Mouse (Mus musculus): ENCODE measurements around the gene Lhfpl4. TPM values are rescaled to one million over a fixed set of nuclear protein-coding genes. Genes with fewer than 3 reads are reported as not detected.

The Lhfpl4 gene
- polyA plus RNA-seq, 1 experiment from 2014 or later, result 0.80 TPM

GRCm38 (mm10) chr6:113178286-113179194 is 16.6 kb downstream of the Lhfpl4 start:
- no peak for TF ChIP-seq CTCF (IDR thresholded peaks at IDR 0.05; ENCODE audit: low read depth)
- Histone ChIP-seq H3K9ac (no peak overlapping the region), H3K4me1 (ENCODE audit: insufficient read depth) (no peaks in the 10 kb centered on the region), H3K9me3 (ENCODE audit: low read depth, low read length) (no peaks in the 10 kb centered on the region), H3K4me2 (no peak overlapping the region), H3K36me3 (ENCODE audit: insufficient read depth) (no peaks in the 10 kb centered on the region), H3K27ac (ENCODE audit: low read depth) (no peak overlapping the region), H3K27me3 (ENCODE audit: insufficient read depth, low read length) (no peaks in the 10 kb centered on the region), H3K4me3 (ENCODE audit: low read depth, low read length) (no peak overlapping the region)
- no peak for DNase-seq
- WGBS, result 26% methylated on average over 14 of the region's 14 CpGs
- no peak for ATAC-seq (ENCODE audit: insufficient read depth)

GRCm38 (mm10) chr6:113176613-113177012 is 18.6 kb downstream of the Lhfpl4 start:
- H3K4me3 ChIP-seq (ENCODE audit: low read depth, low read length), result no peak overlapping the region
- ATAC-seq (ENCODE audit: insufficient read depth) (no peak), DNase-seq (no peak)
- no peak overlapping the region for H3K9ac ChIP-seq
- no peaks in the 10 kb centered on the region for H3K9me3 ChIP-seq (ENCODE audit: low read depth, low read length)
- no peaks in the 10 kb centered on the region for H3K27me3 ChIP-seq (ENCODE audit: insufficient read depth, low read length)
- 80% methylated on average over 8 of the region's 8 CpGs for WGBS
- no peaks in the 10 kb centered on the region for H3K36me3 ChIP-seq (ENCODE audit: insufficient read depth)
- no peak overlapping the region for H3K27ac ChIP-seq (ENCODE audit: low read depth)
- H3K4me2 ChIP-seq, result no peak overlapping the region
- no peak for TF ChIP-seq CTCF (IDR thresholded peaks at IDR 0.05; ENCODE audit: low read depth)
- H3K4me1 ChIP-seq (ENCODE audit: insufficient read depth), result no peaks in the 10 kb centered on the region

GRCm38 (mm10) chr6:113175469-113175868 is 19.7 kb downstream of the Lhfpl4 start:
- Histone ChIP-seq H3K9ac (no peak overlapping the region), H3K27ac (ENCODE audit: low read depth) (no peak overlapping the region), H3K36me3 (ENCODE audit: insufficient read depth) (no peaks in the 10 kb centered on the region), H3K4me1 (ENCODE audit: insufficient read depth) (no peaks in the 10 kb centered on the region), H3K4me3 (ENCODE audit: low read depth, low read length) (no peak overlapping the region), H3K27me3 (ENCODE audit: insufficient read depth, low read length) (no peaks in the 10 kb centered on the region), H3K9me3 (ENCODE audit: low read depth, low read length) (no peaks in the 10 kb centered on the region), H3K4me2 (no peak overlapping the region)
- no peak for DNase-seq
- 81% methylated on average over 3 of the region's 3 CpGs for WGBS
- ATAC-seq (ENCODE audit: insufficient read depth), result no peak
- no peak for TF ChIP-seq CTCF (IDR thresholded peaks at IDR 0.05; ENCODE audit: low read depth)

GRCm38 (mm10) chr6:113172568-113172967 is 22.6 kb downstream of the Lhfpl4 start:
- Histone ChIP-seq H3K4me3 (ENCODE audit: low read depth, low read length) (no peak overlapping the region), H3K4me1 (ENCODE audit: insufficient read depth) (no peaks in the 10 kb centered on the region), H3K36me3 (ENCODE audit: insufficient read depth) (no peaks in the 10 kb centered on the region), H3K9me3 (ENCODE audit: low read depth, low read length) (no peaks in the 10 kb centered on the region), H3K27ac (ENCODE audit: low read depth) (no peak overlapping the region), H3K4me2 (no peak overlapping the region), H3K9ac (no peak overlapping the region), H3K27me3 (ENCODE audit: insufficient read depth, low read length) (no peaks in the 10 kb centered on the region)
- DNase-seq, result peak; percentile 71
- WGBS, result 55% methylated on average over 1 of the region's 1 CpGs
- peak; percentile 80 for TF ChIP-seq CTCF (IDR thresholded peaks at IDR 0.05; ENCODE audit: low read depth)
- no peak for ATAC-seq (ENCODE audit: insufficient read depth)

GRCm38 (mm10) chr6:113172011-113172410 is 23.2 kb downstream of the Lhfpl4 start:
- Histone ChIP-seq H3K4me3 (ENCODE audit: low read depth, low read length) (no peak overlapping the region), H3K27me3 (ENCODE audit: insufficient read depth, low read length) (no peaks in the 10 kb centered on the region), H3K4me2 (no peak overlapping the region), H3K4me1 (ENCODE audit: insufficient read depth) (no peaks in the 10 kb centered on the region), H3K9ac (no peak overlapping the region), H3K27ac (ENCODE audit: low read depth) (no peak overlapping the region), H3K9me3 (ENCODE audit: low read depth, low read length) (no peaks in the 10 kb centered on the region), H3K36me3 (ENCODE audit: insufficient read depth) (no peaks in the 10 kb centered on the region)
- DNase-seq, result no peak
- no peak for ATAC-seq (ENCODE audit: insufficient read depth)
- TF ChIP-seq CTCF (IDR thresholded peaks at IDR 0.05; ENCODE audit: low read depth), result no peak

GRCm38 (mm10) chr6:113170651-113171050 is 24.5 kb downstream of the Lhfpl4 start:
- H3K4me3 ChIP-seq (ENCODE audit: low read depth, low read length), result no peak overlapping the region
- no peak for DNase-seq
- TF ChIP-seq CTCF (IDR thresholded peaks at IDR 0.05; ENCODE audit: low read depth), result no peak
- H3K4me1 ChIP-seq (ENCODE audit: insufficient read depth), result no peaks in the 10 kb centered on the region
- no peaks in the 10 kb centered on the region for H3K9me3 ChIP-seq (ENCODE audit: low read depth, low read length)
- H3K27ac ChIP-seq (ENCODE audit: low read depth), result no peak overlapping the region
- no peaks in the 10 kb centered on the region for H3K27me3 ChIP-seq (ENCODE audit: insufficient read depth, low read length)
- H3K9ac ChIP-seq, result no peak overlapping the region
- no peak for ATAC-seq (ENCODE audit: insufficient read depth)
- WGBS, result 86% methylated on average over 8 of the region's 8 CpGs
- H3K36me3 ChIP-seq (ENCODE audit: insufficient read depth), result no peaks in the 10 kb centered on the region
- no peak overlapping the region for H3K4me2 ChIP-seq

- ATAC-seq (ENCODE audit: insufficient read depth) (no peak), DNase-seq (no peak)
- WGBS, result 62% methylated on average over 3 of the region's 3 CpGs
- H3K9ac ChIP-seq, result no peak overlapping the region
- H3K4me3 ChIP-seq (ENCODE audit: low read depth, low read length), result no peak overlapping the region
- no peaks in the 10 kb centered on the region for H3K27me3 ChIP-seq (ENCODE audit: insufficient read depth, low read length)
- H3K36me3 ChIP-seq (ENCODE audit: insufficient read depth), result no peaks in the 10 kb centered on the region
- no peak overlapping the region for H3K27ac ChIP-seq (ENCODE audit: low read depth)
- H3K4me1 ChIP-seq (ENCODE audit: insufficient read depth), result no peaks in the 10 kb centered on the region
- TF ChIP-seq CTCF (IDR thresholded peaks at IDR 0.05; ENCODE audit: low read depth), result no peak
- no peak overlapping the region for H3K4me2 ChIP-seq
- no peaks in the 10 kb centered on the region for H3K9me3 ChIP-seq (ENCODE audit: low read depth, low read length)
Measured at GRCm38 (mm10) chr6:113169852-113170251, 25.3 kb downstream of the Lhfpl4 start.

Data from lung, embryonic 14.5 days (tissue).